Mouse (Mus musculus) myocyte (in vitro differentiated cells): ENCODE measurements around the gene Pate2.

Experiments
- E2F4 ChIP-seq: IDR thresholded peaks from one replicate; pipeline ENCODE4 v1.6.1; 2011; ENCODE audit warnings: mild to moderate bottlenecking, control low read depth, moderate library complexity; ENCODE audit not compliant: insufficient read depth
- MAX ChIP-seq: IDR thresholded peaks from one replicate; pipeline ENCODE4 v1.6.1; 2011; ENCODE audit warnings: low read depth, mild to moderate bottlenecking, control low read depth
- MYOG ChIP-seq, 3 experiments: IDR thresholded peaks; one replicate each; pipeline ENCODE4 v1.6.1; 2011; ENCODE audit warnings: control low read depth in 2 of 3, low read depth in 2 of 3, mild to moderate bottlenecking in 2 of 3; ENCODE audit not compliant: insufficient read length in 2 of 3, control insufficient read depth in 1 of 3, insufficient read depth in 1 of 3
- POLR2A ChIP-seq: IDR thresholded peaks from one replicate; pipeline ENCODE4 v1.6.1; 2011; ENCODE audit warnings: low read depth, mild to moderate bottlenecking, control low read depth, moderate library complexity; ENCODE audit not compliant: insufficient read length

- TF ChIP-seq E2F4 (no peak), MYOG (IDR thresholded peaks at IDR 0.05; ENCODE audit: control insufficient read depth in 1 of 3, insufficient read depth in 1 of 3, insufficient read length in 2 of 3, low read depth in 2 of 3) (no peak), POLR2A (no peak), MAX (no peak)
Measured at GRCm38 (mm10) chr9:35543099-35543860, 26.8 kb upstream of the Pate2 start.
